Mouse (Mus musculus): ENCODE measurements at regions not wholly inside any gene's neighbourhood (a gene's known extent, or its start where the extent isn't known, plus 50 kb on each side); places are given as distances from the start of the nearest gene placed in this dataset.

DNA sequence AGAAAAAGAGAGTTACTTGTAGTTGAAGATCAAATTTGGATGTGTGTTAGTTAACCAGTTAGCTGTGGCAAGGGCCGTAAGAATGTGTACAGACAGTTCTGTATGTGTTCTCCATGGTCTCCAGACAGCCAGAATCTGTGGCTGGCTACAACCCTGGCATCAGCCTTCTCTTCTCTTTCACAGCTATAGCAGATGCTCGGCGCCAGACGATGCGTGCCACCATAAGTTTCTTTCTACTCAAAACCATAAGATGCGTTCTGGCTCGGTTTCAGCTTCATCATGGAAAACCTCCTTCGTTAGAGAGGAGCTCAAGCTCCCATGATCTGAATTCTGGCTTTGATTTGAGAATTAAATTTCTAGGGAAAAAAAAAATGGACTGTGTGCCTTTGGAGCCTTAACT is 275.6 kb downstream of the Tbx15 start:
- DNase-seq (ENCODE audit: low spot score): no peak
- 88% methylated on average over 8 of the region's 8 CpGs for WGBS
- ATAC-seq: no peak
- Histone ChIP-seq H3K9me3 (ENCODE audit: low read length) (no peaks in the 10 kb centered on the region), H3K27ac (no peak overlapping the region), H3K4me2 (ENCODE audit: low read depth, low read length) (no peak overlapping the region), H3K27me3 (ENCODE audit: insufficient read depth, low read length) (no peaks in the 10 kb centered on the region), H3K36me3 (ENCODE audit: insufficient read depth, low read length) (no peaks in the 10 kb centered on the region), H3K9ac (replicated peaks; ENCODE audit: low read length) (no peak overlapping the region), H3K4me1 (ENCODE audit: insufficient read depth, low read length) (no peaks in the 10 kb centered on the region), H3K4me3 (ENCODE audit: low read length) (no peak overlapping the region)
- no peak for TF ChIP-seq CTCF (IDR thresholded peaks at IDR 0.05; ENCODE audit: low read depth)

GRCm38 (mm10) chr3:99560917-99561316 is 320.7 kb downstream of the Tbx15 start:
- no peak overlapping the region for H3K9ac ChIP-seq (replicated peaks; ENCODE audit: low read length)
- no peak overlapping the region for H3K27ac ChIP-seq
- DNase-seq (ENCODE audit: low spot score) (no peak), ATAC-seq (no peak)
- H3K36me3 ChIP-seq (ENCODE audit: insufficient read depth, low read length): no peaks in the 10 kb centered on the region
- 69% methylated on average over 1 of the region's 1 CpGs for WGBS
- no peaks in the 10 kb centered on the region for H3K4me1 ChIP-seq (ENCODE audit: insufficient read depth, low read length)
- no peak overlapping the region for H3K4me2 ChIP-seq (ENCODE audit: low read depth, low read length)
- H3K4me3 ChIP-seq (ENCODE audit: low read length): no peak overlapping the region
- no peaks in the 10 kb centered on the region for H3K27me3 ChIP-seq (ENCODE audit: insufficient read depth, low read length)
- H3K9me3 ChIP-seq (ENCODE audit: low read length): no peaks in the 10 kb centered on the region
- no peak for TF ChIP-seq CTCF (IDR thresholded peaks at IDR 0.05; ENCODE audit: low read depth)

DNA sequence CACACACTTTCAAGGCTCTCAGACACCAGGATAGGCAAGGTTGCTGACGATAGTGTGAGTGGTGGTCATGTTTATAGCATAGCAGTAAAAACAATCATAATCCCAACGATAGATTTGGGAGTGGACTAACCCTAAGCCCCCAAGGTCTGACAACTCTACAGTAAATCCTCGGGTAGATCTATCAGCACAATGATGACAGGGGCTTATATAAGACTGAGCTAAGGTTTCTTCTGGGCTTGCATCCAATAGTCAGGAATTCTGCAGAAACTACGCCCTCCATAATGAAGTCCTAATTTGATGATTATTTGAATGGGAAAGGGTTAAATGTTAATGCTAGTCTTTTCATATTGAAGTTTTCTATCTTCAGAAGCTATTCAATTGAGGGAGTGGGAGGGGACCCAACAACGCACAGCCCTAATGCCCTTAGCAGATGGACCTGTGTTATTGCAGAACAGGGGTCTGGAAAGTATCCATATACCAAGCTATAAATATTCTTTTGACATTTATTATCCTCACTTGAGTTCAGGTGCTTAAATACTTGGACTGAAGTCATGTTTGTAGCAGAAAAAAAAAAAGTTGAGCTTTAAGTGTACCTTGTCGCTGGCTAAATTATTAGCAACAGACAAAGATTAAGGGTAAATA is 311.8 kb upstream of the Spag17 start:
- H3K27ac ChIP-seq: no peak overlapping the region
- H3K4me2 ChIP-seq (ENCODE audit: low read depth, low read length): no peak overlapping the region
- no peaks in the 10 kb centered on the region for H3K27me3 ChIP-seq (ENCODE audit: insufficient read depth, low read length)
- H3K9ac ChIP-seq (replicated peaks; ENCODE audit: low read length): no peak overlapping the region
- H3K4me1 ChIP-seq (ENCODE audit: insufficient read depth, low read length): no peaks in the 10 kb centered on the region
- no peaks in the 10 kb centered on the region for H3K36me3 ChIP-seq (ENCODE audit: insufficient read depth, low read length)
- no peak for TF ChIP-seq CTCF (IDR thresholded peaks at IDR 0.05; ENCODE audit: low read depth)
- no peak for ATAC-seq
- 83% methylated on average over 6 of the region's 6 CpGs for WGBS
- H3K4me3 ChIP-seq (ENCODE audit: low read length): no peak overlapping the region
- no peaks in the 10 kb centered on the region for H3K9me3 ChIP-seq (ENCODE audit: low read length)
- DNase-seq (ENCODE audit: low spot score): no peak

DNA sequence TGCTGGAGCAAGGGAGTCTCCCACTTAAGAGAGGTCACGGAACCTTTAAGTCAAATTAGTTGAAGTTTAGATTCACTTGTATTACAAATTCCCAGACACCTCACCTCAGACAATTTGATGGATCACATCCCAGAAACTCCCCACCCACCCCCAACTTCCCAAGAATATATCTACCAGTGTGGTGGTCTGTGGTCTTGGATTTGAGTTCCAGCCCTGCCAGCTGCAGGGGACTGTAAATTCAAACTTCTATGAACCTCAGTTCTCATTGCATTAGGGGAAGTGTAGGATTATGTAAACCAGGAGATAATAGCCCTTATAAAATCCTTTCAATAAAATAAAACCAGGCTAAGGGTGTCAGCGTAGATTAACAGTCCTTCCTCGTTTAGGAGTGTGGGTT is 311.2 kb upstream of the Spag17 start:
- no peak for TF ChIP-seq CTCF (IDR thresholded peaks at IDR 0.05; ENCODE audit: low read depth)
- no peak overlapping the region for H3K9ac ChIP-seq (replicated peaks; ENCODE audit: low read length)
- no peak overlapping the region for H3K27ac ChIP-seq
- 90% methylated on average over 3 of the region's 3 CpGs for whole genome bisulfite sequencing
- no peak overlapping the region for H3K4me2 ChIP-seq (ENCODE audit: low read depth, low read length)
- no peaks in the 10 kb centered on the region for H3K27me3 ChIP-seq (ENCODE audit: insufficient read depth, low read length)
- ATAC-seq: no peak
- H3K36me3 ChIP-seq (ENCODE audit: insufficient read depth, low read length): no peaks in the 10 kb centered on the region
- DNase-seq (ENCODE audit: low spot score): no peak
- no peaks in the 10 kb centered on the region for H3K4me1 ChIP-seq (ENCODE audit: insufficient read depth, low read length)
- H3K9me3 ChIP-seq (ENCODE audit: low read length): no peaks in the 10 kb centered on the region
- H3K4me3 ChIP-seq (ENCODE audit: low read length): no peak overlapping the region

- Histone ChIP-seq H3K27me3 (ENCODE audit: insufficient read depth, low read length) (no peaks in the 10 kb centered on the region), H3K9me3 (ENCODE audit: low read length) (no peaks in the 10 kb centered on the region), H3K27ac (no peak overlapping the region), H3K4me3 (ENCODE audit: low read length) (no peak overlapping the region), H3K9ac (replicated peaks; ENCODE audit: low read length) (no peak overlapping the region), H3K36me3 (ENCODE audit: insufficient read depth, low read length) (no peaks in the 10 kb centered on the region), H3K4me2 (ENCODE audit: low read depth, low read length) (no peak overlapping the region), H3K4me1 (ENCODE audit: insufficient read depth, low read length) (no peaks in the 10 kb centered on the region)
- ATAC-seq: no peak
- 45% methylated on average over 3 of the region's 3 CpGs for WGBS
- no peak for DNase-seq (ENCODE audit: low spot score)
- TF ChIP-seq CTCF (IDR thresholded peaks at IDR 0.05; ENCODE audit: low read depth): no peak
Observed at GRCm38 (mm10) chr3:99602679-99603078, 282.5 kb upstream of the Spag17 start.

- ATAC-seq (no peak), DNase-seq (ENCODE audit: low spot score) (no peak)
- no peak for TF ChIP-seq CTCF (IDR thresholded peaks at IDR 0.05; ENCODE audit: low read depth)
- no peaks in the 10 kb centered on the region for H3K9me3 ChIP-seq (ENCODE audit: low read length)
- H3K36me3 ChIP-seq (ENCODE audit: insufficient read depth, low read length): no peaks in the 10 kb centered on the region
- H3K9ac ChIP-seq (replicated peaks; ENCODE audit: low read length): no peak overlapping the region
- 79% methylated on average over 4 of the region's 4 CpGs for WGBS
- no peaks in the 10 kb centered on the region for H3K27me3 ChIP-seq (ENCODE audit: insufficient read depth, low read length)
- no peak overlapping the region for H3K27ac ChIP-seq
- no peaks in the 10 kb centered on the region for H3K4me1 ChIP-seq (ENCODE audit: insufficient read depth, low read length)
- H3K4me3 ChIP-seq (ENCODE audit: low read length): no peak overlapping the region
- no peak overlapping the region for H3K4me2 ChIP-seq (ENCODE audit: low read depth, low read length)
Observed at GRCm38 (mm10) chr3:99632309-99632708, 252.9 kb upstream of the Spag17 start.

- 67% methylated on average over 8 of the region's 8 CpGs for WGBS
- H3K4me2 ChIP-seq (ENCODE audit: low read depth, low read length): no peak overlapping the region
- DNase-seq (ENCODE audit: low spot score): no peak
- H3K4me3 ChIP-seq (ENCODE audit: low read length): no peak overlapping the region
- no peak for TF ChIP-seq CTCF (IDR thresholded peaks at IDR 0.05; ENCODE audit: low read depth)
- no peak overlapping the region for H3K9ac ChIP-seq (replicated peaks; ENCODE audit: low read length)
- H3K9me3 ChIP-seq (ENCODE audit: low read length): no peaks in the 10 kb centered on the region
- ATAC-seq: no peak
- H3K4me1 ChIP-seq (ENCODE audit: insufficient read depth, low read length): no peaks in the 10 kb centered on the region
- no peaks in the 10 kb centered on the region for H3K36me3 ChIP-seq (ENCODE audit: insufficient read depth, low read length)
- H3K27ac ChIP-seq: no peak overlapping the region
- no peaks in the 10 kb centered on the region for H3K27me3 ChIP-seq (ENCODE audit: insufficient read depth, low read length)
Observed at GRCm38 (mm10) chr3:99641343-99642106, 243.7 kb upstream of the Spag17 start.
